Mouse (Mus musculus) kidney, postnatal 25 days (tissue): ENCODE measurements around the gene Ccnd2.

Experiments
- DNase-seq, 2 experiments: peaks; one replicate each; pipeline ENCODE4 v3.0.0; 2021; ENCODE audit warnings: mixed read lengths in 2 of 2

Ccnd2 gene

DNA sequence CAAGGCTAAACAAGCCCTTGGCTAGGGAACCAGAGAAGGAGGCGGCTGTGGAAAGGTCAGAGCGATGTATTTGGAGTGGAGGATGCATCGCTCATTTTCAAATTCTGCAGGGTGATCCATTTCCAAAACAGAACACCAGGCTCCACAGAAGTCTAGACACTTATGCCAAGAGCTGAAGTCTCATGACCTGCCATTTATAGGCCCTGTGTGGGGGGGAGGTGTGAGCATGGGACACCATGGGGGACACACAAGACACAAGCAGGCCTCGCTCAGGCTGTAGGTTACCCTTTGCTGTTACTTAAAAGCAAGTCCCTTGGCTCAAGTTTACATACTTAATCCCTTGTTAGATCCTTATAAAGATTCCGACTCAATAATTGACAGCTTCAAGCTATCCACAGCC lies 45.8 kb downstream of the Ccnd2 start:
- DNase-seq, result no peak

DNA sequence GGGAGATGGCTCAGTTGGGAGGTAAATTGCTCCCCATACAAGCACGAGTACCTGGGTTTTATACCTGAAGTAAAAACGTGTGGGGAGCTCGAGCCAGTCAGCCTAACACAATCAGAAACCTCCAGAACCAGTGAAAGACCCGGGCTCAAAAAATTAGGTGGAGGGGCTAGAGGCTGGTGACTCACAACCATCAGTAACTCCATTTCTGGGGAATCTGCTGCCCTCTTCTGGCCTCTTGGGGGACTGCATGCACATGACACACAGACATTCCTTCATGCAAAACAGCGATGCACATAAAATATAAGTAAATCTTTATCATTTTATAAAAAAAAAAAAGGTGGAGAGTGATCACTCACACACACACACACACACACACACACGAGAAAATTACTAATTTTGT lies 46.9 kb downstream of the Ccnd2 start:
- DNase-seq, result peak in 1 of 2 experiments; percentile 22

DNA sequence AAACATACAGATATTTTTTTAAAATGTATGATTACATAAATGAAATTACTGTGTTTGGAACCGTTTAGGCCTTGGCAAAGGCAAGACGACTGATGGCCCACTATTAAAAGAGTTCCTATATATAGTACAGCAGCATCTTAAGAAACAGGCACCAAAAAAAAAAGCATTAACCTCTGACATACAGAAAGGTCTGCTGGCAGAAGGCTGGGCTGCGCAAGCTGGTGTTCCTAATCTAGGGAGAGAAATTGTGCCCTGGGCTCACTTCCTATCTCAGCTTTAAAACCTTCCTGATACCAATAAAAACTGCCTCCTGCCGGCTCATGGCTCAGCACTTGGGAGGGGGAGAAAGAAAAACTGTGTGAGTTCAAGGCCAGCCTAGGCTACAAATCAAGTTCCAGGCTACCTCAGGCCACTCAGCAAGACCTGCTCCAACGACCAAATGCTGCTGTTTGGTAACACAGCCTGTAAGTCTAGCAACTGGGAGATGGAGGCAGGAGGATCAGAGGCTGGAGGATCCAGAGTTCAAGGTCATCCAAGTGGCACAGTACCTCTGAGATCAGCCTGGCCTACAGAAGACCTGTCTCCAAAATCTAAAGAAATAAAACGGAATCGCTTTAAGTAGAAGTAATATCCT lies 47.5 kb downstream of the Ccnd2 start:
- DNase-seq, result no peak

DNA sequence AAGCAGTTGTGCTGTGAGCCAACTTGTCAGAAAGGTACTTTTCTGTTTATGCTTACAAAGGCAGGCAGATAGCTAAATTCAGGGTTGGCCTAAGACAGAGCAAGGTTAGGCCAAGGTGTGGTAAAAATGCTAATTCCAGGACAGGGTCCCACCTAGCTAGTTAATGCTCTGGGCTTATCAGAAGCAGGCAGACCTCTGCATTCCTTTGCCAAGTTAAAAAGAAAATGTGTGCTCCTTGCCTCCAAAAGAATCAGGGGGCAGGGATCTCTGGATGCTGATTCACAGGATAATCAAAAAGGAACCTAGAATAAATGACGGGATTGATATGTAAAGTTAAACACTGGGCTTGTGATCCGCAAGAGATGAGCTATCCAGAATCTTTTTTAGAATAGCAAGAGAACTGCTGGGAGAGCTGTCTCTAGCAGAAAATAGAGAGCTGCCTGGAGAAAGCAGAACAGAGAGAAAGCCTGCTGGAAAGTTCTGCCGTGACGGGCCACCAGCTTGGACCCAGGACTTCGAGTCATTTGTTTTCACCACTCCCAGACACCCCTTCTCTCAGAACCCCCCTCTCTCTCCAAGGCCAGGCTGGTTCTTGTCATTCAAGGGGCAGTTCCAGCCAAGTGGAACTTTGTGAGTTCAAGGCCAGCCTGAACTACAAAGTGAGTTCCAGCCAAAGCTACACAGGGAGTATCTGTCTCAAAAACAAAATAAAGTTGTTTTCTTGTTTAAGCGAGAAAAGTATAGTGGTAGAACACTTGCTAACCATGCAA lies 48.3 kb downstream of the Ccnd2 start:
- no peak for DNase-seq

DNA sequence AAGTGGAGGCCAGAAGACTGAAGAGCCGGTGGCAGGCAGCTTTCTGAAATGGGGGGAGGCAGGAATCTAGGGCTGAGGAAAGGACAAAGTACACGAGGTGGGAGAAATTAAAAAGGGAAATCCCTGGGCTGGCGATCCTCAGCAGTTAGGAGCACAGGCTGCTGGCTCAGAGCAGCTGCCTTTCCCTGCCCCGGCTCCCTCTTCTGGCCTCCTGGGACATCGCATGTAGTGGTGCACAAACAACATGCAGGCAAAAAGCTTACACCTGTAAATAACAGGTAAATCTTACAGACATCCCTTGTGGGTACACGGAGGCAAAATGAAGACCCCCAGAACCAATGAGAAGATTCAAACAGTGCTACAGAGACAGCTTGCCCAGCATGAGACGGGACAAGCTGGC lies 57.4 kb downstream of the Ccnd2 start:
- DNase-seq, result no peak

DNA sequence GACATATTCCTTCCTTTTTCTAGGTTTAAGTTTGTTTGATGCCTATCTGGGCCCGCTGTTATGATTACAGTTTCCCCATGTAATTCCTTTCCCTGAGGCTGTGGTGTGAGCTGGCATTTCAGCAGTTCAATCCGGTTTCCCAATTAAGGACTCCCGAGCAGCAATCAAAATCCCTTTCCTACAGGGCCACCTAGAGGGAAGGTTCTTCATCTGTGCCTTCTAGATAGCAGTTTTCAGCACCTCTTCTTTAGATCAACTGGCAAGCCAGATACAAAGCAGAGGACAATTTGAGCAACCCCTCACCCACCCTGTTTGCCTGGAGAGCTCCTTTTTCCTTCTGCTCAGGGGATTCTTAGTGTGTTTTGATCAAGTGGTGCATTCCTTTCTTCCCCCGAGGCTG lies 65.3 kb downstream of the Ccnd2 start:
- DNase-seq, result peak in 1 of 2 experiments; percentile 40

DNA sequence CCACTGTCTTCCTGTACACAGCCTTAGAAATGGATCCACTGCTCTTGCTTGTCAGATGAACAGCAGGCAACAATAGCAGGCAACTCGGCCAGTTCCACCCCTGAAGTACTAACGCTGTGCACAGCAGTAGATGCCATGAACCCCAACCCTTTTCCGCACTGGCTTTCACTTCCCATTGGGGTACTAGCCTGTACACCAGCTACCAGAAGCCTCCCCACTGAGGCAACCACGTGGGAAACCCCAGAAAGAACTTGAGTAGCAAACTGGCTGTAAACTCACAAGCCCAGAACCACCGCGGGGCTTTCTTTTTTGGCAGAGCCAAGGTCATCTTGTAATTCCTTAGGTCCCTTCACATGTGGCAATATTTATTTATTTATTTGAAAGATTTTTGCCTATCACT lies 70.2 kb downstream of the Ccnd2 start:
- no peak for DNase-seq

DNA sequence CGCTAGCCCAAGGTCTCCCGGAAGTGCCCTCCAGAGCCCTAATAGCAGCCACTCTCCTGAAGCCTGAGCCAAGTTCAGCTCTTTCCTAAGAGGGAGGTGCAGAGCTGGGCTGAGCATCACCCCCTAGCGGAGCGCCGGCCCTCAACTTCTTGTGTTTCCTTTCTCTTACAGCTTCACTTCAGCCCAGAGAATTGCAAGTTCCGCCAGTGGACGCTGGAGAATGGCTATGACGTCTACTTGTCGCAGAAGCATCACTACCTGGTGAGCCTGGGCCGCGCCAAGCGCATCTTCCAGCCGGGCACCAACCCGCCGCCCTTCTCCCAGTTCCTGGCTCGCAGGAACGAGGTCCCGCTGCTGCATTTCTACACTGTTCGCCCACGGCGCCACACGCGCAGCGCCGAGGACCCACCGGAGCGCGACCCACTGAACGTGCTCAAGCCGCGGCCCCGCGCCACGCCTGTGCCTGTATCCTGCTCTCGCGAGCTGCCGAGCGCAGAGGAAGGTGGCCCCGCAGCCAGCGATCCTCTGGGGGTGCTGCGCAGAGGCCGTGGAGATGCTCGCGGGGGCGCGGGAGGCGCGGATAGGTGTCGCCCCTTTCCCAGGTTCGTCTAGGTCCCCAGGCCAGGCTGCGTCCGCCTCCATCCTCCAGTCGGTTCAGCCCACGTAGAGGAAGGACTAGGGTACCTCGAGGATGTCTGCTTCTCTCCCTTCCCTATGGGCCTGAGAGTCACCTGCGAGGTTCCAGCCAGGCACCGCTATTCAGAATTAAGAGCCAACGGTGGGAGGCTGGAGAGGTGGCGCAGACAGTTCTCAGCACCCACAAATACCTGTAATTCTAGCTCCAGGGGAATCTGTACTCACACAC lies 71.9 kb downstream of the Ccnd2 start:
- DNase-seq, result peak; percentile 17 to 36
